Mouse (Mus musculus): ENCODE results near the gene 4632433K11Rik. TPM values are rescaled to one million over a fixed set of nuclear protein-coding genes. Genes with fewer than 3 reads are reported as not detected.

Gene 4632433K11Rik
- polyA plus RNA-seq, 3 experiments from 2014 or later = not detected

GRCm38 (mm10) chr7:5020000-5020681 lies 13.8 kb upstream of the 4632433K11Rik start, which contains the start of the genes Zfp865 and Ccdc106:
Zfp865 (plus strand) TSS chr7:5020376.
Ccdc106 (plus strand) TSS chr7:5020553.
- ATAC-seq = peak; percentile 88

- ATAC-seq = peak; percentile 4
Observed at GRCm38 (mm10) chr7:5020685-5021084, 13.2 kb upstream of the 4632433K11Rik start.

- ATAC-seq = no peak
Observed at GRCm38 (mm10) chr7:5021197-5021596, 12.7 kb upstream of the 4632433K11Rik start.

GRCm38 (mm10) chr7:5029543-5029942 lies 4.4 kb upstream of the 4632433K11Rik start:
- no peak for ATAC-seq

- no peak for ATAC-seq
Observed at GRCm38 (mm10) chr7:5029946-5030345, 4.0 kb upstream of the 4632433K11Rik start.

- no peak for ATAC-seq
Observed at GRCm38 (mm10) chr7:5030554-5031275, 3.2 kb upstream of the 4632433K11Rik start.

- no peak for ATAC-seq
Observed at GRCm38 (mm10) chr7:5031496-5031895, 2.4 kb upstream of the 4632433K11Rik start.

- no peak for ATAC-seq
Observed at GRCm38 (mm10) chr7:5035628-5036027, 1.7 kb downstream of the 4632433K11Rik start.

- no peak for ATAC-seq
Observed at GRCm38 (mm10) chr7:5036136-5036535, 2.2 kb downstream of the 4632433K11Rik start.

GRCm38 (mm10) chr7:5037026-5037425 lies 3.1 kb downstream of the 4632433K11Rik start:
- no peak for ATAC-seq

GRCm38 (mm10) chr7:5037467-5037866 lies 3.5 kb downstream of the 4632433K11Rik start:
- no peak for ATAC-seq

- ATAC-seq = peak; percentile 96
Observed at GRCm38 (mm10) chr7:5038109-5038732, 4.3 kb downstream of the 4632433K11Rik start, which contains the start of gene Zfp784. Zfp784 (minus strand) TSS chr7:5038446.

GRCm38 (mm10) chr7:5038940-5039339 lies 5.0 kb downstream of the 4632433K11Rik start:
- no peak for ATAC-seq

- ATAC-seq = no peak
Observed at GRCm38 (mm10) chr7:5044981-5045380, 11.1 kb downstream of the 4632433K11Rik start.

- no peak for ATAC-seq
Observed at GRCm38 (mm10) chr7:5046112-5046511, 12.2 kb downstream of the 4632433K11Rik start.

GRCm38 (mm10) chr7:5047313-5047712 lies 13.4 kb downstream of the 4632433K11Rik start:
- ATAC-seq = peak; percentile 57

GRCm38 (mm10) chr7:5051193-5052192 lies 17.6 kb downstream of the 4632433K11Rik start, which contains the start of gene Zfp580:
Zfp580 (plus strand) TSS chr7:5051538.
- ATAC-seq = peak; percentile 64

- ATAC-seq = peak; percentile 27
Observed at GRCm38 (mm10) chr7:5052438-5052837, 18.5 kb downstream of the 4632433K11Rik start.

- ATAC-seq = no peak
Observed at GRCm38 (mm10) chr7:5052931-5053343, 19.0 kb downstream of the 4632433K11Rik start.

GRCm38 (mm10) chr7:5053456-5054179 lies 19.7 kb downstream of the 4632433K11Rik start:
- ATAC-seq = no peak

GRCm38 (mm10) chr7:5056651-5057263 lies 22.8 kb downstream of the 4632433K11Rik start:
- no peak for ATAC-seq
